Mouse (Mus musculus): ENCODE results near the gene Pate2. TPM values are rescaled to one million over a fixed set of nuclear protein-coding genes. Genes with fewer than 3 reads are reported as not detected.

Pate2 gene
- polyA plus RNA-seq, 1 experiment from 2014 or later: 0.33 TPM

DNA sequence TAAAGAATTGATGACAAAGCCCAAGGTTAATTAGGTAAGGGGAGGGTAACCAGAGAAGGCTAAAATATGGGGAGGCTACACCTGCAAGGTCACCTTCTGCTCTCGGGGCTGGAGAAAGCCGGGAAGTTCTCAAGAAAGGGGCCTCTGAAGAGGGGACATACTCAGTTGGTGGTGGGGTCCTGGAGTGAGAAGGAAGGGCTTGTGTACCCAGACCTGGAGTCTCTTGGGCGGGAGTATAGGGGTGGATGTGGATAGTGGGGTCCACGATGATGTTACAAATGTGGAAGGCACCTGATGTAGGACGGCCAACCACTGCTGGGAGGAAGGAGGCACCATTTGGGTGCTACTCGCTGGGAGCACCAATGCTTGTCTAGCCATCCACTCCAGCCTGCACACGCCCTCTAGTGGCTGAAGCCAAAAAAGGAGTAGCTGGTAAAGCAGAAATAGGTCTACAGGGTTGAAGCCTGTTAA, 46.1 kb upstream of the Pate2 start:
- DNase-seq: peak; percentile 62
- H3K36me3 ChIP-seq (replicated peaks; ENCODE audit: insufficient read depth, low read length): no peaks in the 10 kb centered on the region
- H3K27ac ChIP-seq (ENCODE audit: low read depth): no peak overlapping the region
- H3K9ac ChIP-seq (replicated peaks): no peak overlapping the region
- no peak; the same call in 1 of the 2 replicates for ATAC-seq
- TF ChIP-seq EP300 (IDR thresholded peaks at IDR 0.05; ENCODE audit: low read depth) (no peak), CTCF (IDR thresholded peaks at IDR 0.05; ENCODE audit: low read depth) (peak; percentile 84)
- no peak overlapping the region for H3K4me2 ChIP-seq (ENCODE audit: low read depth, low read length)
- H3K4me3 ChIP-seq (ENCODE audit: low read depth, low read length): no peak overlapping the region
- 22% methylated on average over 7 of the region's 7 CpGs for WGBS (ENCODE audit: insufficient replicate concordance)
- H3K27me3 ChIP-seq (ENCODE audit: insufficient read depth, low read length): no peaks in the 10 kb centered on the region
- no peaks in the 10 kb centered on the region for H3K4me1 ChIP-seq (ENCODE audit: insufficient read depth)
- no peaks in the 10 kb centered on the region for H3K9me3 ChIP-seq (ENCODE audit: low read length)

- H3K4me1 ChIP-seq (ENCODE audit: insufficient read depth): no peaks in the 10 kb centered on the region
- no peak for TF ChIP-seq EP300 (IDR thresholded peaks at IDR 0.05; ENCODE audit: low read depth)
- no peak for TF ChIP-seq CTCF (IDR thresholded peaks at IDR 0.05; ENCODE audit: low read depth)
- no peak overlapping the region for H3K4me3 ChIP-seq (ENCODE audit: low read depth, low read length)
- DNase-seq: no peak
- no peak overlapping the region for H3K27ac ChIP-seq (ENCODE audit: low read depth)
- H3K9me3 ChIP-seq (ENCODE audit: low read length): no peaks in the 10 kb centered on the region
- no peak overlapping the region for H3K4me2 ChIP-seq (ENCODE audit: low read depth, low read length)
- ATAC-seq: no peak
- WGBS (ENCODE audit: insufficient replicate concordance): 64% methylated on average over 3 of the region's 3 CpGs
- H3K27me3 ChIP-seq (ENCODE audit: insufficient read depth, low read length): no peaks in the 10 kb centered on the region
- no peak overlapping the region for H3K9ac ChIP-seq (replicated peaks)
- H3K36me3 ChIP-seq (replicated peaks; ENCODE audit: insufficient read depth, low read length): no peaks in the 10 kb centered on the region
These were observed 40.9 kb upstream of the Pate2 start for GRCm38 (mm10) chr9:35529141-35529540.

DNA sequence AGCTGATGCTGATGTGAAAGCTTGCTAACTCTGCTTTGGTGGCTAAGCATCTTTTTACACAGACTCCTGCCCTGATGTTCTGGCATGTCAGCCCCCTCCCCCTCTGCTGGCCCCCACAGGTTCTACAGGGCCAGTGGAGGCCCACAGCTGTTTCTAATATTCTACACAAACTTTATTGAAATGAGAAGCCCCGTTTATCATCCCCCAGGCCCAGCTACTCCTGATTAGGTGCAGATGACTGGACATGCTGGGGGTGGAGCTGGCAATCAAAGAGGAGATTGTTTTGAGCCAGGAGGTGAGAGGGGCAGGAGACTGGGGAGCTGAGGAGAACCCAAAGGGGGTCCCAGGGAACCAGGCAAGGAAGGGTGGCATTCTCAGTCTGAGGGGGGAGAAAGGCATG, 40.3 kb upstream of the Pate2 start:
- H3K9ac ChIP-seq (replicated peaks): no peak overlapping the region
- WGBS (ENCODE audit: insufficient replicate concordance): 31% methylated on average over 1 of the region's 1 CpGs
- H3K36me3 ChIP-seq (replicated peaks; ENCODE audit: insufficient read depth, low read length): no peaks in the 10 kb centered on the region
- H3K27me3 ChIP-seq (ENCODE audit: insufficient read depth, low read length): no peaks in the 10 kb centered on the region
- no peak overlapping the region for H3K4me2 ChIP-seq (ENCODE audit: low read depth, low read length)
- no peaks in the 10 kb centered on the region for H3K4me1 ChIP-seq (ENCODE audit: insufficient read depth)
- no peak overlapping the region for H3K4me3 ChIP-seq (ENCODE audit: low read depth, low read length)
- no peak for TF ChIP-seq CTCF (IDR thresholded peaks at IDR 0.05; ENCODE audit: low read depth)
- no peak for TF ChIP-seq EP300 (IDR thresholded peaks at IDR 0.05; ENCODE audit: low read depth)
- no peak overlapping the region for H3K27ac ChIP-seq (ENCODE audit: low read depth)
- H3K9me3 ChIP-seq (ENCODE audit: low read length): no peaks in the 10 kb centered on the region
- no peak for ATAC-seq
- DNase-seq: no peak

- WGBS (ENCODE audit: insufficient replicate concordance): 68% methylated on average over 9 of the region's 9 CpGs
- H3K4me1 ChIP-seq (ENCODE audit: insufficient read depth): no peaks in the 10 kb centered on the region
- no peak overlapping the region for H3K4me3 ChIP-seq (ENCODE audit: low read depth, low read length)
- H3K9ac ChIP-seq (replicated peaks): no peak overlapping the region
- H3K27ac ChIP-seq (ENCODE audit: low read depth): no peak overlapping the region
- H3K4me2 ChIP-seq (ENCODE audit: low read depth, low read length): no peak overlapping the region
- no peaks in the 10 kb centered on the region for H3K27me3 ChIP-seq (ENCODE audit: insufficient read depth, low read length)
- H3K9me3 ChIP-seq (ENCODE audit: low read length): no peaks in the 10 kb centered on the region
- ATAC-seq (no peak), DNase-seq (no peak)
- H3K36me3 ChIP-seq (replicated peaks; ENCODE audit: insufficient read depth, low read length): no peaks in the 10 kb centered on the region
- no peak for TF ChIP-seq CTCF (IDR thresholded peaks at IDR 0.05; ENCODE audit: low read depth)
- TF ChIP-seq EP300 (IDR thresholded peaks at IDR 0.05; ENCODE audit: low read depth): no peak
These were observed 36.8 kb upstream of the Pate2 start for GRCm38 (mm10) chr9:35533266-35533665.

DNA sequence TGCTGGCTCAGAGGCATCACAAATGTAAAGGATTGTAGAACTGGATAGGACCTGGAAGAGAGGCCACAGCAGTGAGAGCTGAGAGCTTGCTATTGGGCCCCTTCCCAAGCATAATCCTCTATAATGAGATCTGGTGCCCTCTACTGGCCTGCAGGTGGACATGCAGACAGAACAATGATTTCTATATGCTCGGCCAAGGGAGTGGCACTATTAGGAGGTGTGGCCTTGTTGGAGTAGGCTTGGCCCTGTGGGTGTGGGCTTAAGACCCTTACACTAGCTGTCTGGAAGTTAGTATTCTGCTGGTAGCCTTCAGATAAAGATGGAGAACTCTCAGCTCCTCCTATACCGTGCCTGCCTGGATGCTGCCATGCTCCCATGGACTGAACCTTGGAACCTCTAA, 35.0 kb upstream of the Pate2 start:
- ATAC-seq: peak; percentile 62

GRCm38 (mm10) chr9:35535876-35536275, 34.2 kb upstream of the Pate2 start:
- no peak for ATAC-seq
- WGBS (ENCODE audit: insufficient replicate concordance): 55% methylated on average over 4 of the region's 4 CpGs
- Histone ChIP-seq H3K9me3 (ENCODE audit: low read length) (no peaks in the 10 kb centered on the region), H3K27me3 (ENCODE audit: insufficient read depth, low read length) (no peaks in the 10 kb centered on the region), H3K27ac (ENCODE audit: low read depth) (no peak overlapping the region), H3K4me2 (ENCODE audit: low read depth, low read length) (no peak overlapping the region), H3K4me1 (ENCODE audit: insufficient read depth) (no peaks in the 10 kb centered on the region), H3K9ac (replicated peaks) (no peak overlapping the region), H3K4me3 (ENCODE audit: low read depth, low read length) (no peak overlapping the region), H3K36me3 (replicated peaks; ENCODE audit: insufficient read depth, low read length) (no peaks in the 10 kb centered on the region)
- no peak for DNase-seq
- TF ChIP-seq CTCF (IDR thresholded peaks at IDR 0.05; ENCODE audit: low read depth) (no peak), EP300 (IDR thresholded peaks at IDR 0.05; ENCODE audit: low read depth) (no peak)

More for the DNA sequence above, 35.0 kb upstream of the Pate2 start:
- 9% methylated on average over 2 of the region's 2 CpGs for WGBS (ENCODE audit: insufficient replicate concordance)
- Histone ChIP-seq H3K9ac (replicated peaks) (no peak overlapping the region), H3K27ac (ENCODE audit: low read depth) (no peak overlapping the region), H3K4me1 (ENCODE audit: insufficient read depth) (no peaks in the 10 kb centered on the region), H3K36me3 (replicated peaks; ENCODE audit: insufficient read depth, low read length) (no peaks in the 10 kb centered on the region), H3K4me3 (ENCODE audit: low read depth, low read length) (no peak overlapping the region), H3K27me3 (ENCODE audit: insufficient read depth, low read length) (no peaks in the 10 kb centered on the region), H3K9me3 (ENCODE audit: low read length) (no peaks in the 10 kb centered on the region), H3K4me2 (ENCODE audit: low read depth, low read length) (no peak overlapping the region)
- TF ChIP-seq EP300 (IDR thresholded peaks at IDR 0.05; ENCODE audit: low read depth) (no peak), CTCF (IDR thresholded peaks at IDR 0.05; ENCODE audit: low read depth) (peak; percentile 85)
- peak; percentile 48 for DNase-seq

All from liver, postnatal 0 days (tissue).